Mouse (Mus musculus) gastrocnemius, postnatal 25 days (tissue): ENCODE data around the gene Paqr8. TPM values are rescaled to one million over a fixed set of nuclear protein-coding genes. Genes with fewer than 3 reads are reported as not detected.

Experiments used
- DNase-seq: peaks from one replicate; pipeline ENCODE4 v3.0.0; 2022
- total RNA-seq, 2 experiments: library from RNA; stranded (reverse); gene quantifications; 1 replicate in 1 of 2; 2 replicates in 1 of 2; pipeline ENCODE4 v1.2.3; 2021

The Paqr8 gene
- total RNA-seq, 2 experiments from 2014 or later = 1.2 to 1.3 TPM

DNA sequence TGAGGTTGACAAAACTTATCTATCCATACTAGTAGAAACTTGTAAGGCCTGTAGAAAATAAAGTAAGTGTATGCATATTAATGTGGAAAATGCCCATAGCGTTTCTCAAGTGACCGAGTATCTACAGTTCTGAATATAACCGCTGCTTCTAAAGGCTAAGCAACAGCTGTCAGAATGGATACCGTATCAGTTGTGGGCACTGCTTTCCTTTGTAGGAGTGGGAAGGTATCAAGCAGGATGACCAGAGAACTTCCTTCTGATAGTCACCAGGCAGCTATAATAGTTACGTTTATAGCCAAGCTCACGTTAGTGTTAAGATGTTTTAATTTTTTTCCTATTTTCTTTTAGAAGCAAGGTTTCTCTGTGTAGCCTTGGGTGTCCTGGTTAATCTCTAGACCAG is 83.0 kb downstream of the Paqr8 start:
- DNase-seq = no peak

- no peak for DNase-seq
Observed at GRCm38 (mm10) chr1:20974341-20975135, 84.1 kb downstream of the Paqr8 start.

GRCm38 (mm10) chr1:20980553-20980952 is 90.1 kb downstream of the Paqr8 start:
- no peak for DNase-seq

- DNase-seq = no peak
Observed at GRCm38 (mm10) chr1:20981764-20982163, 91.4 kb downstream of the Paqr8 start.

DNA sequence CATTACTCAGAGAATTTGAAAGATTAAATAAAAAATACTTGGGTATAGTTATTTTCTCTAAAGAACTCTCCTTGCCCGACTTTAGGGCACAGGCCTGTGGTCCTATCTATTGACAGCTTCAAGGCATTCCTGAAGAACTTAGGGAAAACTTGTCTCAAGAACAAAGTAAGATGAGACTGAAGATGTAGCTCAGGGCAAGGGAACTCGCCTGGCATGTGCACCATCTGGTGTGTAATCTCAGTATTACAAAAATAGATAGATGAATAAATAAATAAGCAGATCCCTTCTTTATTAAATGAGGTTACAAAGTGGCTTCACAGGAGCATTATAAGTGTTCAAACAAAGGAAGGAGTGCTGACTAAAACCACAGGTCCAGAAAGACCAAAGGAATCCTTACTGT is 93.7 kb downstream of the Paqr8 start:
- no peak for DNase-seq

DNA sequence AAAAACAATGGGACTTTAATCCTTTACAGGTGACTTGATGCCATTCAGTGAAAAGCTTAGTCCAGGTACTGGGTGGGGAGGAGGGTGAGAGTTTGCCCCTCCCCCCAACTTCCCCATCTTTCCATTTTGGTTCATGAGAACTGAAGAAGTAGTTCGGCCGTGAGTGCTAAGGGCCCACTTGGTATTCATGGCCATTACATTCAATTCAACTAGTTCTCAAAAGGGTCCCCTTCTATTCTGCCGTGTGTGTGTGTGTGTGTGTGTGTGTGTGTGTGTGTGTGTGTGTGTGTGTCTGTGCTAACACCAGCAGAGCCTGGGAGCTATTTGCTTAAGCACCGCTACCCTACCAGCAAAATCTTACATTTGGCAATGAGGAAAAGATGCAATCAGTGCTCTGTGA is 94.2 kb downstream of the Paqr8 start:
- DNase-seq = no peak

DNA sequence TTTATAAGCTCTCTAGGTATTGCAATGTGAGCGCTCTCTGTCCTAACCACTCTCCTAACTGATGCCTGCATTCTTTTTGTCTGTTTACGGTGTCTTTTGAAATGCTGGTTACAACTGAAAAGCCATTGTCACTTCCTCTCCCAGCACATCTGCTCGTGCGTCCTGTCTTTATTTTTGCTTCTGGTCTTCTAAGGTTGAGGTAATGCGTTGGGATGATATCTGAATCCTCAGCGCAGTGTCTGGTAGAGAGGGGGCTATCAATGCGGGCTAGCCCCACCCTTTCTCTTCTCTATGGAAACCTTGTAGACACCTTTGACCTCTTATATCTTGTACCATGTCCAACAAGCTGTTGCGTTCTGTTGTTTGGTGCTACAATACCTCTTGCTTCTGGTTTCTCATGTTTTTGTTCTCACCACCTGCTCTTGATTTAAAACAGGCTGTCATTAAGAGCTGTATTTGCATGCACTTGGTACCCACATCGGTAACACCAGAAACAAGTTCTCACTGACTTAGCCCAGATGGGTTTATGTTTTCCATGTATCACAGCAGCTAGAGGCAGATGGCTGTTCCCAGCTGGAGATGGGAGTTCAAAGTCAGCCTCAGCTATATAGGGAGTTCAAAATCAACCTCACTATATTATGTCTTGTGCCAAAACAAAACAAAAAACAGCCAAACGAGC is 96.1 kb downstream of the Paqr8 start:
- DNase-seq = no peak

Other genes with a start within 250 kb of the Paqr8 start
- not detected for gene Il17a, start 159.7 kb upstream of the Paqr8 start, total RNA-seq
- gene Il17f, start 100.0 kb upstream of the Paqr8 start, total RNA-seq = not detected
- 1 to 10 TPM; 2.3 to 3.0 TPM for gene Mcm3, start 70.3 kb upstream of the Paqr8 start, total RNA-seq
- under 1 TPM; 0.41 to 0.51 TPM for gene Efhc1, start 61.0 kb downstream of the Paqr8 start, total RNA-seq
- gene Tram2, start 188.6 kb downstream of the Paqr8 start, total RNA-seq = 1 to 10 TPM; 4.4 to 5.7 TPM